In genomic region chr5:122901666-122902065, GRCm38 (mm10) we compare ENCODE assay signal across 22 mouse cellular contexts. TPM values are rescaled to one million over a fixed set of nuclear protein-coding genes. Genes with fewer than 3 reads are reported as not detected.
DNase-seq lines count a peak whose midpoint lies in the region; ATAC-seq and TF ChIP-seq lines count a peak whose summit lies in the region.
"Had no signal": no experiment of that assay in that cellular context is flagged by ENCODE, and none has a peak within 500 bp of the region (broad histone marks: within the 10 kb centered on the region; RNA-seq: fewer than 3 reads in every experiment).

No protein-coding gene starts in this region.

- peaks cover 17% of the 10 kb centered on the region for H3K79me2 ChIP-seq in MEL (ENCODE audit: control insufficient read depth, insufficient read depth, low read length, poor library complexity)

- H3K27me3 ChIP-seq in midbrain, embryonic 15.5 days (replicated peaks): no peaks in the 10 kb centered on the region
- no peaks in the 10 kb centered on the region for H3K27me3 ChIP-seq in midbrain, embryonic 10.5 days (ENCODE audit: low read depth, poor library complexity, severe bottlenecking)
- H3K27me3 ChIP-seq in MEL (ENCODE audit: control insufficient read depth in 1 of 2, insufficient read depth in 2 of 2, low read length in 2 of 2): no peaks in the 10 kb centered on the region
- H3K27me3 ChIP-seq in liver, embryonic 12.5 days (replicated peaks): no peaks in the 10 kb centered on the region
- no peaks in the 10 kb centered on the region for H3K27me3 ChIP-seq in heart, embryonic 11.5 days (ENCODE audit: control insufficient read depth, insufficient read depth, low read length)
- H3K27me3 ChIP-seq: embryonic facial prominence, embryonic 13.5 days; limb, embryonic 15.5 days; megakaryocyte, embryonic 14.5 days; Patski had no signal

- H3K27ac ChIP-seq in midbrain, embryonic 15.5 days: peak overlapping the region; percentile 94; the same call in 1 of the 2 replicates
- no peak overlapping the region for H3K27ac ChIP-seq in midbrain, embryonic 10.5 days (replicated peaks)
- H3K27ac ChIP-seq in MEL (ENCODE audit: control insufficient read depth, low read depth, low read length): peak overlapping the region; percentile 31
- H3K27ac ChIP-seq in liver, embryonic 12.5 days: peak overlapping the region; percentile 85
- no peak overlapping the region for H3K27ac ChIP-seq in heart, embryonic 11.5 days (ENCODE audit: low read depth, low read length)
- H3K27ac ChIP-seq: limb, embryonic 15.5 days; stomach, postnatal 0 days had no signal

- no peaks in the 10 kb centered on the region for H3K9me3 ChIP-seq in midbrain, embryonic 15.5 days
- no peaks in the 10 kb centered on the region for H3K9me3 ChIP-seq in midbrain, embryonic 10.5 days (replicated peaks)
- no peaks in the 10 kb centered on the region for H3K9me3 ChIP-seq in MEL (replicated peaks; ENCODE audit: insufficient read depth, low read length)
- H3K9me3 ChIP-seq in liver, embryonic 12.5 days (replicated peaks): no peaks in the 10 kb centered on the region
- H3K9me3 ChIP-seq in heart, embryonic 11.5 days (replicated peaks; ENCODE audit: control insufficient read depth, low read length): no peaks in the 10 kb centered on the region
- H3K9me3 ChIP-seq: embryonic facial prominence, embryonic 13.5 days; heart, embryonic 10.5 days; limb, embryonic 15.5 days; megakaryocyte, embryonic 14.5 days had no signal

- no peak overlapping the region for H3K4me3 ChIP-seq in midbrain, embryonic 15.5 days
- H3K4me3 ChIP-seq in midbrain, embryonic 10.5 days: no peak overlapping the region
- H3K4me3 ChIP-seq in MEL (ENCODE audit: control insufficient read depth in 1 of 2, insufficient read depth in 1 of 2, low read depth in 2 of 2, low read length in 2 of 2): peak overlapping the region; percentile 82 to 89
- no peak overlapping the region for H3K4me3 ChIP-seq in liver, embryonic 12.5 days
- no peak overlapping the region for H3K4me3 ChIP-seq in heart, embryonic 11.5 days (ENCODE audit: low read depth, low read length)

- TF ChIP-seq CTCF in MEL (IDR thresholded peaks at IDR 0.05 in 2 of 3, conservative IDR thresholded peaks at IDR 0.05 in 1 of 3; ENCODE audit: control insufficient read depth in 1 of 3, insufficient read depth in 1 of 3, low read depth in 2 of 3, low read length in 3 of 3, poor library complexity in 1 of 3, severe bottlenecking in 1 of 3): no peak

- DNase-seq in midbrain, embryonic 10.5 days (ENCODE audit: low spot score): no peak
- no peak for DNase-seq in MEL (ENCODE audit: low read depth, low spot score)
- peak; percentile 37 for DNase-seq in naive thymus-derived CD4-positive, alpha-beta T cell, adult 2 months (ENCODE audit: low read depth)
- DNase-seq in yolk sac, embryonic 10.5 days (ENCODE audit: low spot score): no peak
- DNase-seq: adrenal gland, postnatal 25 days; cerebellum, adult 8-10 months; gastrocnemius, postnatal 25 days; heart, postnatal 14 days; kidney, adult 2 months; kidney, postnatal 36 days; lung, postnatal 10 days; thymus, postnatal 4 days had no signal

- no peak overlapping the region for H3K9ac ChIP-seq in midbrain, embryonic 15.5 days
- peak overlapping the region; percentile 65 for H3K9ac ChIP-seq in MEL (ENCODE audit: control insufficient read depth, low read depth, low read length, poor library complexity, severe bottlenecking)
- H3K9ac ChIP-seq in liver, embryonic 12.5 days: no peak overlapping the region
- no peak overlapping the region for H3K9ac ChIP-seq in heart, embryonic 11.5 days (ENCODE audit: low read depth, low read length)
- H3K9ac ChIP-seq: limb, embryonic 15.5 days had no signal

- WGBS in midbrain, embryonic 15.5 days: 62% methylated on average over 3 of the region's 3 CpGs
- WGBS in midbrain, embryonic 10.5 days: 67% methylated on average over 3 of the region's 3 CpGs
- 22% methylated on average over 3 of the region's 3 CpGs for WGBS in liver, embryonic 12.5 days (ENCODE audit: insufficient replicate concordance)
- WGBS in heart, embryonic 11.5 days (ENCODE audit: insufficient replicate concordance): 47% methylated on average over 3 of the region's 3 CpGs

- no peak for ATAC-seq in midbrain, embryonic 15.5 days (replicated peaks)
- no peak for ATAC-seq in liver, embryonic 12.5 days
- no peak for ATAC-seq in heart, embryonic 11.5 days (replicated peaks; ENCODE audit: insufficient number of reproducible peaks, low FRiP score, low TSS enrichment)
- ATAC-seq: activated CD4-positive, CD25-positive, alpha-beta regulatory T cell, adult 4 months; Patski had no signal

- TF ChIP-seq RAD21 in MEL (IDR thresholded peaks at IDR 0.05; ENCODE audit: low read depth, low read length): no peak

- no peaks in the 10 kb centered on the region for H3K36me3 ChIP-seq in midbrain, embryonic 15.5 days (replicated peaks)
- H3K36me3 ChIP-seq in midbrain, embryonic 10.5 days: peaks cover 10% of the 10 kb centered on the region
- peaks cover 0 to 30% of the 10 kb centered on the region in 2 experiments; a peak in 2 of 4 replicates for H3K36me3 ChIP-seq in MEL (ENCODE audit: control insufficient read depth in 1 of 2, insufficient read depth in 2 of 2, low read length in 2 of 2)
- H3K36me3 ChIP-seq in liver, embryonic 12.5 days: no peaks in the 10 kb centered on the region
- H3K36me3 ChIP-seq in heart, embryonic 11.5 days (ENCODE audit: control insufficient read depth, insufficient read depth, low read length): no peaks in the 10 kb centered on the region
- H3K36me3 ChIP-seq: embryonic facial prominence, embryonic 13.5 days; heart, embryonic 10.5 days; limb, embryonic 15.5 days had no signal

- no peak overlapping the region for H3K4me2 ChIP-seq in midbrain, embryonic 15.5 days
- peak overlapping the region; percentile 32 for H3K4me2 ChIP-seq in liver, embryonic 12.5 days
- H3K4me2 ChIP-seq in heart, embryonic 11.5 days: no peak overlapping the region

- H3K4me1 ChIP-seq in midbrain, embryonic 15.5 days: peaks cover 28% of the 10 kb centered on the region
- peaks cover 32% of the 10 kb centered on the region for H3K4me1 ChIP-seq in midbrain, embryonic 10.5 days
- H3K4me1 ChIP-seq in MEL (ENCODE audit: control insufficient read depth in 1 of 2, insufficient read depth in 2 of 2, low read length in 2 of 2): peaks cover 11 to 33% of the 10 kb centered on the region in 2 experiments
- peaks cover 66% of the 10 kb centered on the region for H3K4me1 ChIP-seq in liver, embryonic 12.5 days
- H3K4me1 ChIP-seq in heart, embryonic 11.5 days (ENCODE audit: control insufficient read depth, insufficient read depth, low read length): 0 out of 2 replicates have a peak, but pooled peaks cover 5% of the 10 kb centered on the region

- TF ChIP-seq POLR2A in MEL (IDR thresholded peaks at IDR 0.05; ENCODE audit: control insufficient read depth in 1 of 2, insufficient read depth in 1 of 2, low read depth in 1 of 2, low read length in 2 of 2, poor library complexity in 1 of 2): no peak

- no peak; a peak in 1 of 4 replicates for TF ChIP-seq EP300 in MEL (IDR thresholded peaks at IDR 0.05; ENCODE audit: low read depth in 1 of 2, low read length in 2 of 2)

TF ChIP-seq in MEL, 35 proteins besides CTCF, POLR2A, EP300 and RAD21:
- TF ChIP-seq ZNF384 (IDR thresholded peaks at IDR 0.05; ENCODE audit: low read depth, low read length) (peak; percentile 87), MXI1 (IDR thresholded peaks at IDR 0.05; ENCODE audit: low read depth, low read length) (no peak)

RNA-seq across cellular contexts. Expression of gene Rnf34, which starts 51.8 kb away (rescaled TPM):
- 49.9 TPM in 2 replicates for polyA plus RNA-seq in midbrain, embryonic 15.5 days (2015; fragmentation: Nextera tagmentation; extraction: Ambion mirVana)
- polyA plus RNA-seq in midbrain, embryonic 10.5 days (2016; fragmentation: Nextera tagmentation; extraction: Ambion mirVana): 50.6 and 56.7 TPM in 2 replicates
- total RNA-seq in MEL (2012; rRNA removed): 13.9 and 14.8 TPM in 2 replicates
- 10 to 100 TPM in 1 of 2 experiments, not detected in 1; 27.4 TPM for polyA plus RNA-seq in MEL (2012; ENCODE audit: insufficient read depth in 1 of 2, insufficient read length in 2 of 2, low read depth in 1 of 2, low replicate concordance in 2 of 2, missing spikeins in 1 of 2)
- polyA plus RNA-seq in liver, embryonic 12.5 days (2016; fragmentation: Nextera tagmentation; extraction: Ambion mirVana): 14.4 and 14.9 TPM in 2 replicates
- polyA plus RNA-seq in heart, embryonic 11.5 days (2014; fragmentation: Nextera tagmentation; extraction: Ambion mirVana): 32.4 and 36.0 TPM in 2 replicates

Comparison
In these comparisons a context has a peak if more than half of its experiments do, and no peak if none do; other contexts are left out.
1. H3K27ac ChIP-seq: peak in midbrain, embryonic 15.5 days (single experiment), MEL (single experiment) and liver, embryonic 12.5 days (single experiment); none in midbrain, embryonic 10.5 days (single experiment) and heart, embryonic 11.5 days (single experiment).
2. H3K4me3 ChIP-seq: peak in MEL (2 of 2); none in midbrain, embryonic 15.5 days (single experiment), midbrain, embryonic 10.5 days (single experiment), liver, embryonic 12.5 days (single experiment) and heart, embryonic 11.5 days (single experiment).